Mouse (Mus musculus): Measurements from ENCODE around the gene Pde6c.

The Pde6c gene

DNA sequence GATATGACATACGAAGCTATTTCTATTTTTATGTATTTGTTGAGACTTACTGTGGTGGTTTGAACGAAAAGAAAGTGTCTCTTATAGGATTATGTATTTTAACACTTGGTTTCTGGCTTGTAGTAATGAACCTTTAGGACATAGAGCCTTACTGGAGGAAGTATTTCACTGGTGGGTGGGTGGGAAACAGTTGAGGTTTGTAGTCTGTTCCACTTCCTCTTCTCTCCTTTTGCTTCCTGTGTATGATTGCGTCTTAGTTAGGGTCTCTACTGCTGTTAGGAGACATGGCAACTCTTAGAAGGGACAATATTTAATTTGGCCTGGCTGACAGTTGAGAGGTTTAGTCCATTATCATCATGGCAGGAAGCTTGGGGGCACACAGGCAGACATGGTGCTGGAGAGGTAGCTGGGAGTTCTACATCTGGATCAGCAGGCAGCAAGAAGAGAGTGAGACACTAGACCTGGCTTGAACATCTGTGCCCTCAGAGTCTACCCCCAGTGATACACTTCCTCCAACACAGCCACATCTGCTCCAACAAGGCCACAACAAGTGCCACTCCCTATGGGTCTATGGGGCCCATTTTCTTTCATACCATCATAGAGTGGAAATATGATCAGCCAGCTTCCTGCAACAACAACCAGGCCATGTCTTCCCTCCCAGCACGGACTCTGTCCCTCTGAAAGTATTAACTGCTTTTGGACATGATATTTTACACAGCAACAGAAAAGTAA lies 11.1 kb downstream of the Pde6c start:
- peak in 1 of 2 experiments; percentile 16 for DNase-seq (ENCODE audit: low spot score in 2 of 2)

DNA sequence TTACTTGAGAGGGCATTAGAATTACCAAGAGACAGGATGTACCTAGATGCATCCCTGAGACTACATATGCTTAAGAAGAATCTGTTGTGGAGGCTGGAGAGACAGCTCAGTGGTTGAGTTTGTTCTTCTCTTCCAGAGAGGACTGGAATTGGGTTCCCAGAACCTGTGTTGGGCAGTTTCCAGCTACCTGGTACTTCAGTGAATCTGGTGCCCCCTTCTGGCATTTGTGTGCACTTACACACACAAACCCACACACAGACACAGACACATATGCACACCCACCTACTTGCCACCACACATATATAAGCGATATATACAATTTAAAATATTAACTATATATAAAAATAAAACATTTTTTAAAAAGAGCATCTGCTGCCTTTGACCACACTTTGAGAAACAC lies 23.7 kb downstream of the Pde6c start:
- DNase-seq (ENCODE audit: low spot score in 2 of 2), result no peak

DNA sequence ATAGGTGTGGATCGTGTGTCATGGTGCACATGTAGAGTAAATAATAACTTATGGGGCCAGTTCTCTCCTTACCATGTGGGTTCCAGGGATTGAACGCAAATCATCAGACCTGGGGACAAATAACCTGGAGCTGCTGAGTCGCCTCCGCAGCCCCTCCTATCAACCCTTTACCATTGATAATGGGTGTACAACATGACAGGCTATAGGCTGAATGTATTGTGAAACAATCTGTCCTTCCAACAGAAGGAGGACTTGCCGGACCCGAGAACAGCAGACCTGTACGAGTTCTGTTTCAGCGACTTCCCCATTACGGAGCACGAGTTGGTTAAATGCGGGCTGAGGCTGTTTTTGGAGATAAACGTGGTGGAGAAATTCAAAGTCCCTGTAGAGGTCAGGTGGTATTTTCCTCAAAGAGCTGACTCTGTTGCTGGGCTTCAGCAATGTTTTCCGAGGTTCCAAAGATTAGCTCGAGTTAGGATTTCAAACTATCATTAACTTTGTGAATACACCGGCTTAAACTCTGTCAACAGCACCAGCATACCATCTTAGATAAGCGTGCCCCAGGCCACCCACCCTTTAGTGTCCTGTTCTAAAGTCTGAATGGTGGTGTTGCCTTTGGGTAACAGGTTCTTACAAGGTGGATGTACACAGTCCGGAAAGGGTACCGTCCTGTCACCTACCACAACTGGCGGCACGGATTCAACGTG lies 29.2 kb downstream of the Pde6c start:
- no peak for DNase-seq (ENCODE audit: low spot score in 2 of 2)

GRCm38 (mm10) chr19:38164633-38165032 lies 32.1 kb downstream of the Pde6c start:
- no peak for DNase-seq (ENCODE audit: low spot score in 2 of 2)

- DNase-seq (ENCODE audit: low spot score in 2 of 2), result no peak
These were observed 47.1 kb downstream of the Pde6c start for GRCm38 (mm10) chr19:38179675-38180074.

DNA sequence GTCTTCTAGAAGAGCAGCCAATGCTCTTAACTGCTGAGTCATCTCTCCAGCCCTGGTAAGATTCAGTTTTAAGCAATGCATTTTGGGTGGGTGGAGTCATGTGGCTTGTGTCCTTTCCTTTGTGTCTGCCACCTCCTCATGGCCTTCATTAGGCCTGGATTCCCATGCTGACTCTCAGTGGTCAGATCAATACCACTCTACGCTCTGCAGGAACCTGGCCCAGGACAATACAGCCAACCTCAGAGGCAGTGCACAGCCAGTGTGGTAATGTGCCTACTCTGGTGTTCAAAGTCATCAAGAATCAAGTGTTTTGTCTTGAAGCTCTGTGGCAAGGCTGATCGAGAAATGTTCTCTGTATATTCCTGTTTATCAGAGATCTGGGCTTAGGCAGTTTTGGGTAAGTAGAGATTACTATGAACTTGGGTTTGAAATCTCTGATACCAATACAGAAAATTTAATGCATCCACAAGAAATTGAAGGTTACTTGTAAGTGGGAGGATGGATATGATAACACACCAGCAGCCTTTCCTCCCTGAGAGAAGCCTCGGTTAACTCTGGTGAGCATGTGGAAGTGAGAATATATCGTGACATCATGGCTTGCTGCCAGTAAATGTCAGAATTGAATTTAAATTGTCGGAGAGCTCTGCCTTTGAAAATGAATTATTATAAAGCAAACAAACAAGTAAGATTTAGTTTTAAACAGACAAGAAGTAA lies 54.2 kb downstream of the Pde6c start:
- DNase-seq (ENCODE audit: low spot score in 2 of 2), result no peak

- DNase-seq (ENCODE audit: low spot score in 2 of 2), result no peak
These were observed 54.7 kb downstream of the Pde6c start for GRCm38 (mm10) chr19:38187345-38187680.

- no peak for DNase-seq (ENCODE audit: low spot score in 2 of 2)
These were observed 58.0 kb downstream of the Pde6c start for GRCm38 (mm10) chr19:38190606-38191005.

DNA sequence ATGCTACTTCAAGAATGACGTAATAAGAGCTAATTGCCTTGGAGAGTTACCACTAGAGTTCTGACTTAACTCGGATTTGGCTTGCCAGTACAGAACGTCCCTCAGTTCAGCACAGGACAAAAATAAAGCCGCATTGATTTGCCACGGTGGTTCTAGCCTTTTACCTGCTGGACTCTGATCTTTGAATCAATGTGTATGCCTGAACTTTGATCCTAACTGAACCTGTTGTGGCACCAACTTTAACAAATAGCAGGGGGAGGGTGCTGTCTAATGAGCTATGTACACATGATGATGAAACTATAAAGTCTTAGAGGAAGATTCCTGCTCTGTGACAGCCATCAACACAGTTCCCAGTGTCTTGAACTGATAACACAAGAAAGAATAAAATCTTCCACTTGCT lies 58.9 kb downstream of the Pde6c start:
- no peak for DNase-seq (ENCODE audit: low spot score in 2 of 2)

- no peak for DNase-seq (ENCODE audit: low spot score in 2 of 2)
These were observed 62.7 kb downstream of the Pde6c start for GRCm38 (mm10) chr19:38195245-38195644.

- no peak for DNase-seq (ENCODE audit: low spot score in 2 of 2)
These were observed 66.2 kb downstream of the Pde6c start for GRCm38 (mm10) chr19:38198731-38199130.

DNA sequence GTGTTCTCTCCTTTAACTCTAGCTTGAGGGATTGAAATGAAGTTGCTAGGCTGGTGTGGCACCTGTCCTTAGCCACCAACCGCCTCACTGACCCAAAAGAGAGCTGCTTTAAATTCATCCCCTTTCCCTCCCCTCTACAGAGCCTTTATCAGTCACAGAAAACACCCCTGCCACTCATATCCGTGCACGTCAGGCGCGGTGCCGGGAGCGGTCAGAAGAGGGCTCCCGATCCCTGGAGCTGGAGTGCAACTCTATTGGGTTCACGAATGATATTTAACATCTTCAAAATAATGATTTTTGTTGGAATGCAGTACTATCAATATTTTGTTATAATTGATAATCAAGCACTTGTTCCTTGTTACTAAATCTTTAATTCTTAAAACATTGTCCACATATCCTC lies 74.1 kb downstream of the Pde6c start:
- no peak for DNase-seq (ENCODE audit: low spot score in 2 of 2)

DNA sequence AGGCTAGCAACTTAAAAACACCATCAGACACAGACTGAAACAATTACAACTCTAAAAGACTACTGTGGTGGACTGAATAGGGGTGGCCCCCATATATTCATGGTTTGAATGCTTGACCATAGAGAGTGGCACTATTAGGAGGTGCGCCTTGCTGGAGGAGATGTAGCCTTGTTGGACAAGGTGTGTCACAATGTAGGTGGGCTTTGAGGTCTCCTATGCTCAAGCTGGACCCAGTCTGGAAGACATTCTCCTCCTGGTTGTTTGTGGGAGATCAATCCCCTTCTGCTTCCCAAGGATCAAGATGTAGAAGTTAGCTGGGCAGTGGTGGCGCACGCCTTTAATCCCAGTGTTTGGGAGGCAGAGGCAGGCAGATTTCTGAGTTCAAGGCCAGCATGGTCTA lies 85.1 kb downstream of the Pde6c start:
- DNase-seq (ENCODE audit: low spot score in 2 of 2), result no peak

DNA sequence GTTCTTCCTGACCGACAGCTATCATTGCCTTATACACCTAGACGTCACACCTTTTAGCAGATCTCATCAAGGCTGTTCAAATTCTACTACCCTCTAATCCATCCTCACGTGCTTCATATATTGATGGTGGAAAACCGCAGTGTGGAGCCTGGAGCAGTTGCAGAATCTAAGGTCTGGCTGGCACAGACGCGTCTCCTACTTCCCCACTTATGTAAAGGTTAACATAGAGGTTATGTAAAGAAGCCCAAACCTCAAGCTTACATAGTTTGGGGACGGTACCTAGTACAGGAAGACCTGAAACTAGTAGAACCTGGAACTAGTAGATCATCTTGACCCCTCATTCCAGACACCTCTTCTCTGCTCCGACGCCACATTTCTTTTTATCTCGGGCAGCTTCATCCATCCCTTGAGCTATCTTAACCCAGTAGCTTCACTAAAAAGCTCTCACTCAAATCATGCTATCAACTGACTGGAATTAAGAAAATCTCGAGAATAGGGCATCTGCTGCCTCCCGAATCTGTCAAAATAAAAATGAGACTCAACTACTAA lies 90.8 kb downstream of the Pde6c start:
- DNase-seq (ENCODE audit: low spot score in 2 of 2), result no peak

- peak; percentile 79 to 86 for DNase-seq (ENCODE audit: low spot score in 2 of 2)
These were observed 91.5 kb downstream of the Pde6c start, which contains the start of gene Fra10ac1 for GRCm38 (mm10) chr19:38223905-38224684. Gene Fra10ac1, minus strand, starts transcription at chr19:38224156.

GRCm38 (mm10) chr19:38224685-38225060 lies 92.1 kb downstream of the Pde6c start:
- DNase-seq (ENCODE audit: low spot score in 2 of 2), result no peak

- DNase-seq (ENCODE audit: low spot score in 2 of 2), result peak in 1 of 2 experiments; percentile 42
These were observed 96.1 kb downstream of the Pde6c start for GRCm38 (mm10) chr19:38228699-38229098.

- no peak for DNase-seq (ENCODE audit: low spot score in 2 of 2)
These were observed 99.5 kb downstream of the Pde6c start for GRCm38 (mm10) chr19:38232087-38232486.

DNA sequence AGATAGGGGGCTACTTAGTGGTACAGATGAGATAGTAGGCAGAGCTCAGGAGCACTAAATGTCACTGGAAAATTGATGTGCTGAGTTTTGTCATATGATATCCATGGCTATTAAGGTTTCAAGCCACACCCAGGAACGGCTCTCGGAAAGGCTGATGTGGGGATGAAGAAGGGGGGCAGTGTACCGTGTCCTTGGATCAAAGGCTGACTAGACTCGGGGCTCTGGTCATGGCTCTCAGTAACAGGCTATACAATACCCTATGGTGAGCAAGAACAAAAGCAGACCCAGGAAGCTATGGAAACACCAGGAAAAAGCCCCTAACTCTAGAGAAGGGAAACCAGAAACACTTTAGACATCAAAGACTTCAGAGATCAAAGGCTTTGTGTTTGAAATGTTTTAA lies 99.9 kb downstream of the Pde6c start:
- no peak for DNase-seq (ENCODE audit: low spot score in 2 of 2)
